Comparison of ENCODE assay signal across 11 mouse cellular contexts in genomic region chr9:71612981-71613380, GRCm38 (mm10). TPM values are rescaled to one million over a fixed set of nuclear protein-coding genes. Genes with fewer than 3 reads are reported as not detected.
DNase-seq lines count a peak whose midpoint lies in the region; ATAC-seq and TF ChIP-seq lines count a peak whose summit lies in the region.
"Had no signal": no experiment of that assay in that cellular context is flagged by ENCODE, and none has a peak within 500 bp of the region (broad histone marks: within the 10 kb centered on the region; RNA-seq: fewer than 3 reads in every experiment).

No protein-coding gene starts in this region.

- H3K27ac ChIP-seq in heart, postnatal 0 days (ENCODE audit: low read depth): peak overlapping the region; percentile 61; the same call in 1 of the 2 replicates
- H3K27ac ChIP-seq in neural tube, embryonic 15.5 days (replicated peaks): no peak overlapping the region
- H3K27ac ChIP-seq: limb, embryonic 15.5 days; neural tube, embryonic 13.5 days had no signal

- peak; percentile 94 for TF ChIP-seq CTCF in heart, postnatal 0 days (IDR thresholded peaks at IDR 0.05; ENCODE audit: low read depth)

- no peaks in the 10 kb centered on the region for H3K27me3 ChIP-seq in heart, postnatal 0 days (ENCODE audit: control insufficient read depth, insufficient read depth, low read length)
- no peaks in the 10 kb centered on the region for H3K27me3 ChIP-seq in neural tube, embryonic 15.5 days (replicated peaks)
- H3K27me3 ChIP-seq: limb, embryonic 15.5 days; neural tube, embryonic 13.5 days had no signal

- peaks cover 36% of the 10 kb centered on the region for H3K4me1 ChIP-seq in heart, postnatal 0 days (ENCODE audit: control insufficient read depth, insufficient read depth)
- peaks cover 9% of the 10 kb centered on the region for H3K4me1 ChIP-seq in neural tube, embryonic 15.5 days

- no peaks in the 10 kb centered on the region for H3K36me3 ChIP-seq in heart, postnatal 0 days (replicated peaks; ENCODE audit: control insufficient read depth, insufficient read depth, low read length)
- no peaks in the 10 kb centered on the region for H3K36me3 ChIP-seq in neural tube, embryonic 15.5 days
- H3K36me3 ChIP-seq: limb, embryonic 15.5 days; neural tube, embryonic 13.5 days had no signal

- H3K9me3 ChIP-seq in heart, postnatal 0 days (replicated peaks; ENCODE audit: control insufficient read depth, low read length): no peaks in the 10 kb centered on the region
- H3K9me3 ChIP-seq in neural tube, embryonic 15.5 days (replicated peaks): no peaks in the 10 kb centered on the region
- H3K9me3 ChIP-seq: limb, embryonic 15.5 days; neural tube, embryonic 13.5 days had no signal

- TF ChIP-seq EP300 in heart, postnatal 0 days (IDR thresholded peaks at IDR 0.05; ENCODE audit: low read depth): no peak

- no peak overlapping the region for H3K9ac ChIP-seq in heart, postnatal 0 days (replicated peaks; ENCODE audit: low read depth, low read length)
- no peak overlapping the region for H3K9ac ChIP-seq in neural tube, embryonic 15.5 days (replicated peaks)
- H3K9ac ChIP-seq: limb, embryonic 15.5 days; neural tube, embryonic 13.5 days had no signal

- H3K4me3 ChIP-seq in heart, postnatal 0 days (ENCODE audit: low read depth, low read length): no peak overlapping the region
- H3K4me3 ChIP-seq in neural tube, embryonic 15.5 days (replicated peaks): no peak overlapping the region
- H3K4me3 ChIP-seq: limb, embryonic 15.5 days; neural tube, embryonic 13.5 days had no signal

- intact Hi-C loops in heart, postnatal 36 days (cut with DNase I): loop anchor here (2.0 kb wide), 1 partner anchor 22 kb away; no protein-coding TSS in a partner anchor

- H3K4me2 ChIP-seq in heart, postnatal 0 days (ENCODE audit: low read depth, low read length): no peak overlapping the region
- H3K4me2 ChIP-seq in neural tube, embryonic 15.5 days: no peak overlapping the region
- H3K4me2 ChIP-seq: limb, embryonic 15.5 days; neural tube, embryonic 13.5 days had no signal

- no peak for ATAC-seq in heart, postnatal 0 days (ENCODE audit: insufficient read depth, low read depth)
- ATAC-seq in neural tube, embryonic 15.5 days (ENCODE audit: low FRiP score): no peak

- peak; percentile 73 for DNase-seq in heart, postnatal 0 days (ENCODE audit: low spot score)
- no peak for DNase-seq in heart, postnatal 36 days
- DNase-seq in thymus, postnatal 0 days (ENCODE audit: low spot score): peak; percentile 66
- DNase-seq in thymus, adult 18-20 months: no peak
- DNase-seq in induced T-regulatory cell, adult 2 months (ENCODE audit: low read depth): peak; percentile 48
- DNase-seq in frontal cortex, postnatal 36 days (ENCODE audit: low spot score in 2 of 2): no peak
- no peak for DNase-seq in cerebellum, adult 11 months
- DNase-seq: kidney, adult 8-10 months had no signal

- 81% methylated on average over 6 of the region's 6 CpGs for WGBS in heart, postnatal 0 days
- WGBS in neural tube, embryonic 15.5 days: 94% methylated on average over 6 of the region's 6 CpGs

RNA-seq across cellular contexts. Expression of gene Myzap, which starts 20.8 kb away (rescaled TPM):
- total RNA-seq in heart, postnatal 0 days (2014; rRNA removed; ENCODE audit: low replicate concordance): 196 and 240 TPM in 2 replicates
- polyA plus RNA-seq in heart, postnatal 0 days (2015; fragmentation: Nextera tagmentation; extraction: Ambion mirVana): 301 and 341 TPM in 2 replicates
- total RNA-seq in heart, postnatal 36 days (2021): 100 to 1,000 TPM; 401 to 451 TPM
- polyA plus RNA-seq in thymus, postnatal 0 days (2015; fragmentation: Nextera tagmentation; extraction: Ambion mirVana): 12.6 and 14.2 TPM in 2 replicates
- 2.5 and 6.8 TPM in 2 replicates for polyA plus RNA-seq in neural tube, embryonic 15.5 days (2015; fragmentation: Nextera tagmentation; extraction: Ambion mirVana)

Comparison
In these comparisons a context has a peak if more than half of its experiments do, and no peak if none do; other contexts are left out.
1. DNase-seq: peak in heart, postnatal 0 days (single experiment), thymus, postnatal 0 days (single experiment) and induced T-regulatory cell, adult 2 months (single experiment); none in heart, postnatal 36 days (0 of 2), thymus, adult 18-20 months (0 of 2), frontal cortex, postnatal 36 days (0 of 2) and cerebellum, adult 11 months (single experiment).
2. RNA of gene Myzap, which starts 20.8 kb away (polyA plus RNA-seq): 301 to 341 TPM in heart, postnatal 0 days; 12.6 to 14.2 TPM in thymus, postnatal 0 days and 2.5 to 6.8 TPM in neural tube, embryonic 15.5 days; every median in the first group is over 10 times any median in the second.